Mouse (Mus musculus) spleen, adult 2 months (tissue): ENCODE data around the gene Pnkd. TPM values are rescaled to one million over a fixed set of nuclear protein-coding genes. Genes with fewer than 3 reads are reported as not detected.
"Not testable (repeated sequence)": the region's sequence is repeated elsewhere in the genome, so short reads cannot be mapped to it uniquely, and the experiment has no call there.

Source experiments
- DNase-seq, 2 experiments: peaks; one replicate each; pipeline versions ENCODE4 v3.0.0 to v3.0.0-alpha.2; 2012 to 2021; ENCODE audit warnings: low spot score in 2 of 2, low read depth in 1 of 2
- H3K27ac ChIP-seq: fragments of 200-500 bp; 2 replicates; pipeline ENCODE4 v1.5.1; 2012; ENCODE audit warnings: low read length, inconsistent platforms; ENCODE audit not compliant: insufficient read depth
- H3K27me3 ChIP-seq: fragments of 200-500 bp; 2 replicates; pipeline ENCODE4 v1.6.1; 2012; ENCODE audit warnings: mild to moderate bottlenecking, moderate library complexity, low read length, inconsistent platforms; ENCODE audit not compliant: control insufficient read depth, insufficient read depth
- H3K36me3 ChIP-seq: fragments of 200-500 bp; 2 replicates; pipeline ENCODE4 v1.6.1; 2012; ENCODE audit warnings: mild to moderate bottlenecking, low read length, inconsistent platforms; ENCODE audit not compliant: control insufficient read depth, insufficient read depth
- H3K4me1 ChIP-seq: fragments of 200-500 bp; 2 replicates; pipeline ENCODE4 v1.6.1; 2011; ENCODE audit warnings: inconsistent platforms; ENCODE audit not compliant: control insufficient read depth, insufficient read depth, insufficient read length
- H3K4me3 ChIP-seq: fragments of 200-500 bp; 2 replicates; pipeline ENCODE4 v1.5.1; 2011; ENCODE audit warnings: mild to moderate bottlenecking, inconsistent platforms; ENCODE audit not compliant: insufficient read depth, insufficient read length; ENCODE audit errors: extremely low read depth
- CTCF ChIP-seq: fragments of 200-500 bp; IDR thresholded peaks from 2 replicates; pipeline ENCODE4 v1.5.1; 2011; ENCODE audit warnings: mild to moderate bottlenecking, inconsistent platforms; ENCODE audit not compliant: insufficient read depth, insufficient read length, insufficient replicate concordance; ENCODE audit errors: extremely low read depth
- POLR2A ChIP-seq: fragments of 200-500 bp; IDR thresholded peaks from 2 replicates; pipeline ENCODE4 v1.6.1; 2011; ENCODE audit warnings: low read depth, low read length, inconsistent platforms
- WGBS: fragments of 180-500 bp; shearing (Covaris S2); methylation state at CpG from one replicate; pipeline ENCODE4 v1.1.7; 2018; 5-methylcytosine and 5-hydroxymethylcytosine counted together
- polyA plus RNA-seq: library from polyadenylated mRNA; depleted of rRNA; stranded (reverse); fragments of >200 nt; gene quantifications from 2 replicates; pipeline ENCODE4 v1.2.3, GENCODE M21; 2012

Gene Pnkd
- polyA plus RNA-seq, 1 experiment = 33.8 TPM

DNA sequence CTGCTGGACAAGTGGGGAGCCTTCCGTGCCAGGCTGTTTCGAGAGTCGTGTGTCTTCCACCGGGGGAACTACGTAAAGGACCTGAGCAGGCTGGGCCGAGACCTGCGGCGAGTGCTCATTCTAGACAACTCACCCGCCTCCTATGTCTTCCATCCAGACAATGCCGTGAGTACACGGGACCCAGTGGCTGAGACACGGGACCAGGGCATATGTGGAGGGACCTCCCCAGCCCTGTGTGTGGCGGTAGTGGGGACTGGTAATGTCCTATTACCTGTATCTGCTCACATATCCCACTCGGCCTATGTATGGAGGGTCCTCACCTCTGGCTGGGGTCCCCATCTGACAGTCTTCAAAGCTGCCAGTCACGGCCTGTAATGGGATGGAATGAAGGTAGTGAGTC is 110.1 kb downstream of the Pnkd start:
- Histone ChIP-seq H3K4me1 (peaks cover 10% of the 10 kb centered on the region; the same call in 1 of the 2 replicates), H3K27ac (no peak overlapping the region), H3K36me3 (peaks cover 17% of the 10 kb centered on the region), H3K27me3 (no peaks in the 10 kb centered on the region), H3K4me3 (no peak overlapping the region)
- DNase-seq = no peak
- WGBS = 97% methylated on average over 15 of the region's 15 CpGs
- TF ChIP-seq POLR2A (no peak), CTCF (no peak)

DNA sequence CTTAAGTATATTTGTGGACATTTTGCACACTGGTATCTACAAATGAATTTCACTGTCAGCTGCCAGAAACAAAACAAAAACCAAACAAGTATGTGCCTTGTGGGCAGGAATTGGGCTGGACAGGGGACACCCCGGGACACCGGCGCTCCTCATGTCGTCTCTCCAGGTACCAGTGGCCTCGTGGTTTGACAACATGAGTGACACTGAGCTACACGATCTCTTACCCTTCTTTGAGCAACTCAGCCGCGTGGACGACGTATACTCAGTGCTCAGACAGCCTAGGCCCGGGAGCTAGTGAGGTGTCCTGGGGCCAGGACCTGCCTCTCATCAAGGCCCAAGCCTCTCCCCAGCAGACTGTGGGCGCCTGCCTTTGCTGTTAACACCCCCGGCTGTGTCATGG is 110.6 kb downstream of the Pnkd start:
- Histone ChIP-seq H3K36me3 (peaks cover 17% of the 10 kb centered on the region), H3K4me1 (peaks cover 9% of the 10 kb centered on the region; the same call in 1 of the 2 replicates), H3K27ac (no peak overlapping the region), H3K4me3 (no peak overlapping the region), H3K27me3 (no peaks in the 10 kb centered on the region)
- no peak for TF ChIP-seq CTCF
- DNase-seq = no peak
- WGBS = 93% methylated on average over 12 of the region's 13 CpGs

DNA sequence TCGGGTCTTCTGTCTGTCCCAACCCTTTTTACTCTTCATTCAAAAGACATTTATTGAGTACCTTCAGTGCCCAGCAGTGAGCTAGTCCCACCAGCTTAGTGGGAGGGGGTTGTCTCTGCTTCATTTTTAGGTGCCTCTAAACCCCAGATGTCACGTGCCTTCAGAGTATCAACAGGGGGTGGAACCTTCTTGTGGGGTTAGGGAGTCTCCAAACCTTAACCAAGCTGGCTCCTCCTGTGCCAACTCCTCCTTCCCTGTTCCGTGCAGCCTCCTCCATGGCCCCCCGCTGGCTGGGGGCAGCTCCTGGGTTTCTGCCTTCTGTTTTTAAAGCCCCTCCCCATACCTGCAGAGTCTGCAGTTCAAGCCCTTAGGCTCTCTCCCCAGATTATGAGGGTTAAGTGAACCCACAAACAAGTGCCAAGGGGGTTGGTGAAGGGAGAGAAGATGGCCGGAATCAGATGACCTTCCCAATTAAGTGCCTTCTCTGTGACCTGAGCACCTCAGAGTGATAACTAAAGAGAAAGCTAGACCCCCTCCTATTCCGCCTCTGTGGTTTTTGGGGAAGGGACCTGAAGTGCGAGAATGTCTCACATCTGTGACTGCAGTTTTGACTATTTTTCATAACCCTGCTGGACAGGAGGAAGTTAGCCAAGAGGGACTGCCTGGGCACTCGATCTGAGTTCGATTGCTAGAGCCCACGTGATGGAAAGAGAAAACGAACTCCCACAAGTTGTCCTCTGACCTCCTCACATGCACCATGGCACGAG is 111.9 kb downstream of the Pnkd start:
- 19% methylated on average over 12 of the region's 12 CpGs for WGBS
- H3K4me3 ChIP-seq = peak overlapping the region; percentile 73
- not testable (repeated sequence) for DNase-seq

DNA sequence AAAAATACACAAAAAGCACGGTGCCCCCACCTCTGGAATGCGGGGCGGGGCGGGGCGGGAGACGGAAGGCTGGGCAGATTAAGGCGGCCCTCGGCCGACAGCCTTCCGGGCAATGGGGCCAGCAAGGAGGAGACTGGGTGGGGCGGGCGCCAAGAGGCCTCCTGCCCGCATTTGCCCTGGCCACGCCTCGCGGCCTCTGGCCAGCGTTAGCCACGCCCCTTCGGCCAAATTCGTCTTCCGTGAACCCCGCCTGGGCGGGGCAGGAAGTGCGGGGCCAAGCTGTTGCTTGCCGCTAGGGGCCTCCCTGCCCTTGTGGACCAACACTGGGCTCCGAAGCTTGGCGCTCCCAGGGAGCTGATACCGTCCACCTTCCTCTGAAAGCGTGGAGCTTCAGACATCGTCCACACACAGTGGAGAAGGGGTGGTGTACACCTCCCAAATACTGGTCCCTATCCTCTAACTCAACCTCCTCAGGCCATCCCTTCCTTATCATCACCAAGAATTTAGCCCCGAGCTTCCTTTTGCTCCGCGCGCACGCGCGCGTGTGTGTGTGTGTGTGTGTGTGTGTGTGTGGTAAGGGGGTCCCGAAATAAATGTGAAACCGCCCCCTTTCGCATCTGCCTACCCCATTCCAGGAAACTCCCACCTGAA is 112.7 kb downstream of the Pnkd start:
- Histone ChIP-seq H3K4me3 (peak overlapping the region; percentile 73), H3K4me1 (peaks cover 3% of the 10 kb centered on the region; the same call in 1 of the 2 replicates), H3K27me3 (no peaks in the 10 kb centered on the region), H3K36me3 (peaks cover 17% of the 10 kb centered on the region), H3K27ac (peak overlapping the region; percentile 94)
- peak; percentile 76 for TF ChIP-seq CTCF
- TF ChIP-seq POLR2A = peak; percentile 80
- DNase-seq = peak; percentile 80 to 97
- under 1% methylated on average over 41 of the region's 41 CpGs for WGBS

More for the DNA sequence above, 111.9 kb downstream of the Pnkd start:
- H3K36me3 ChIP-seq = peaks cover 17% of the 10 kb centered on the region
- peak overlapping the region; percentile 80 for H3K27ac ChIP-seq
- not testable (repeated sequence) for H3K4me1 ChIP-seq, H3K27me3 ChIP-seq

DNA sequence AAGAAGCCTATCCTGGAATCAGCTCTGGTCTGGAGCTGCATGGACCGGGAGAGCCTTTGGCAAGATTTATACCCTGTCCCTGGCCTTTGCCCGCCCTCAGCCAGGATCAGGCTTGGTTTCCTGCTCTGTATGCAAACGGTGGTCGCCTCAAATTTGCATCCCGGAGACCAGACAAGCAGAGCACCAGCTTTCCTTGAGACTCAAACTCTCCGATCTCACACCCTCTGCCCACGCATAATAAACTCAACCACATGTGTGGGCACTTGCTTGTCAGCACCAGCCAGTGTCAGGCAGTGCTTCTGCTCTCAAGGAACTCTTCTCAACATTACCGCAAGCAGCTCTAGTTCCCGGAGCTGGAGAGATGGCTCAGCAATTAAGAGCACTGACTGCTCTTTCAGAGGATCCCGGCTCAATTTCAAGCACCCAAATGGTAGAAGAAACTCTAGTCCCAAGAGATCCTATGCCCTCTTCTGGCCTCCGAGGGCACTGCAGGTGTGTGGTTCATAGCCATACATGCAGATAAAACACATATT is 113.3 kb downstream of the Pnkd start:
- Histone ChIP-seq H3K27me3 (no peaks in the 10 kb centered on the region), H3K4me1 (no peaks in the 10 kb centered on the region), H3K4me3 (peak overlapping the region; percentile 73), H3K27ac (peak overlapping the region; percentile 94), H3K36me3 (peaks cover 17% of the 10 kb centered on the region)
- DNase-seq = peak; percentile 64 to 77
- 1% methylated on average over 11 of the region's 11 CpGs for WGBS
- TF ChIP-seq CTCF (peak; percentile 29; the same call in 1 of the 2 replicates), POLR2A (no peak)

DNA sequence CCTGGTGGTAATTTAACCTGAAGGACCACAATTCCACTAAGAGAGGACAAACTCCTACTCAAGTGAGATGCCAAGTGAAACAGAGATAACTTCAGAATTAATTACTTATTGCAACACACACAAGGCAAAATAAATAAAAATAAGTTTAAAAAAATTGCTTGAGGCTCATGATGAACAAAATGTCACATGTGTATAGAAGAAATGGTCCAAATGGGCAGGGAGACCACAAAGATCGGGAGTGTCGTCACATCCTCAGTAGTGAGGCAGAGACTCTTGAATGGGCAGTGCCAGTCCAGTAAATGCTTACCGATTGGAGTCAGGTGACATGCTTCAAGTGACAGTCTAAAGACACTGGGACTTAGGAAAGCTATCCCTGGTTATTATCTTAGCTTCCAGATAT is 115.8 kb downstream of the Pnkd start:
- TF ChIP-seq POLR2A (no peak), CTCF (no peak)
- Histone ChIP-seq H3K27me3 (no peaks in the 10 kb centered on the region), H3K4me3 (no peak overlapping the region), H3K27ac (no peak overlapping the region), H3K36me3 (no peaks in the 10 kb centered on the region), H3K4me1 (no peaks in the 10 kb centered on the region)
- no peak for DNase-seq
- WGBS = 91% methylated on average over 3 of the region's 3 CpGs
